Mouse (Mus musculus): ENCODE measurements around the gene Wdr18. TPM values are rescaled to one million over a fixed set of nuclear protein-coding genes. Genes with fewer than 3 reads are reported as not detected.

Wdr18 gene
- polyA plus RNA-seq, 1 experiment from 2014 or later = 50.3 TPM

GRCm38 (mm10) chr10:79974668-79975067 is 14.7 kb downstream of the Wdr18 start:
- ATAC-seq (ENCODE audit: low FRiP score, low TSS enrichment) (no peak), DNase-seq (ENCODE audit: low spot score) (no peak)
- Histone ChIP-seq H3K4me3 (ENCODE audit: low read depth, low read length) (no peak overlapping the region), H3K27me3 (ENCODE audit: control insufficient read depth, insufficient read depth, low read length) (no peaks in the 10 kb centered on the region), H3K4me2 (replicated peaks; ENCODE audit: low read depth) (no peak overlapping the region), H3K4me1 (replicated peaks; ENCODE audit: control insufficient read depth, insufficient read depth) (no peaks in the 10 kb centered on the region), H3K27ac (replicated peaks) (no peak overlapping the region), H3K9ac (ENCODE audit: low read length) (no peak overlapping the region), H3K9me3 (ENCODE audit: control insufficient read depth, low read length) (no peaks in the 10 kb centered on the region), H3K36me3 (ENCODE audit: control insufficient read depth, insufficient read depth, low read length) (peaks cover 34% of the 10 kb centered on the region)
- TF ChIP-seq CTCF (IDR thresholded peaks at IDR 0.05; ENCODE audit: low read depth) (no peak), EP300 (optimal IDR thresholded peaks at IDR 0.05) (no peak)
- 85% methylated on average over 8 of the region's 8 CpGs for WGBS

- Histone ChIP-seq H3K27me3 (ENCODE audit: control insufficient read depth, insufficient read depth, low read length) (no peaks in the 10 kb centered on the region), H3K36me3 (ENCODE audit: control insufficient read depth, insufficient read depth, low read length) (peaks cover 34% of the 10 kb centered on the region), H3K9ac (ENCODE audit: low read length) (no peak overlapping the region), H3K4me1 (replicated peaks; ENCODE audit: control insufficient read depth, insufficient read depth) (no peaks in the 10 kb centered on the region), H3K9me3 (ENCODE audit: control insufficient read depth, low read length) (no peaks in the 10 kb centered on the region), H3K4me2 (replicated peaks; ENCODE audit: low read depth) (no peak overlapping the region), H3K4me3 (ENCODE audit: low read depth, low read length) (no peak overlapping the region), H3K27ac (replicated peaks) (no peak overlapping the region)
- ATAC-seq (ENCODE audit: low FRiP score, low TSS enrichment) = no peak
- TF ChIP-seq EP300 (optimal IDR thresholded peaks at IDR 0.05) = no peak
- DNase-seq (ENCODE audit: low spot score) = no peak
- WGBS = 86% methylated on average over 27 of the region's 28 CpGs
Observed at GRCm38 (mm10) chr10:79976071-79976721, 16.2 kb downstream of the Wdr18 start.

- no peak for TF ChIP-seq EP300 (optimal IDR thresholded peaks at IDR 0.05)
- Histone ChIP-seq H3K27me3 (ENCODE audit: control insufficient read depth, insufficient read depth, low read length) (no peaks in the 10 kb centered on the region), H3K9me3 (ENCODE audit: control insufficient read depth, low read length) (no peaks in the 10 kb centered on the region), H3K4me1 (replicated peaks; ENCODE audit: control insufficient read depth, insufficient read depth) (no peaks in the 10 kb centered on the region), H3K36me3 (ENCODE audit: control insufficient read depth, insufficient read depth, low read length) (peaks cover 34% of the 10 kb centered on the region), H3K27ac (replicated peaks) (no peak overlapping the region), H3K4me3 (ENCODE audit: low read depth, low read length) (no peak overlapping the region), H3K9ac (ENCODE audit: low read length) (no peak overlapping the region), H3K4me2 (replicated peaks; ENCODE audit: low read depth) (no peak overlapping the region)
- DNase-seq (ENCODE audit: low spot score) (no peak), ATAC-seq (ENCODE audit: low FRiP score, low TSS enrichment) (no peak)
- 83% methylated on average over 20 of the region's 36 CpGs for WGBS
Observed at GRCm38 (mm10) chr10:79976722-79977107, 16.8 kb downstream of the Wdr18 start.

- no peak for ATAC-seq (ENCODE audit: low FRiP score, low TSS enrichment)
Observed at GRCm38 (mm10) chr10:79977324-79977723, 17.4 kb downstream of the Wdr18 start.

GRCm38 (mm10) chr10:79978061-79978460 is 18.1 kb downstream of the Wdr18 start:
- ATAC-seq (ENCODE audit: low FRiP score, low TSS enrichment) (no peak), DNase-seq (ENCODE audit: low spot score) (no peak)
- no peaks in the 10 kb centered on the region for H3K9me3 ChIP-seq (ENCODE audit: control insufficient read depth, low read length)
- H3K9ac ChIP-seq (ENCODE audit: low read length) = no peak overlapping the region; the same call in 1 of the 2 replicates
- no peak overlapping the region for H3K4me3 ChIP-seq (ENCODE audit: low read depth, low read length)
- H3K4me2 ChIP-seq (replicated peaks; ENCODE audit: low read depth) = no peak overlapping the region
- H3K4me1 ChIP-seq (replicated peaks; ENCODE audit: control insufficient read depth, insufficient read depth) = peaks cover under 1% of the 10 kb centered on the region; the same call in 1 of the 2 replicates
- H3K36me3 ChIP-seq (ENCODE audit: control insufficient read depth, insufficient read depth, low read length) = peaks cover 34% of the 10 kb centered on the region
- no peak overlapping the region for H3K27ac ChIP-seq (replicated peaks)
- TF ChIP-seq EP300 (optimal IDR thresholded peaks at IDR 0.05) (no peak), CTCF (IDR thresholded peaks at IDR 0.05; ENCODE audit: low read depth) (no peak)
- WGBS = 98% methylated on average over 18 of the region's 21 CpGs
- no peaks in the 10 kb centered on the region for H3K27me3 ChIP-seq (ENCODE audit: control insufficient read depth, insufficient read depth, low read length)

More at GRCm38 (mm10) chr10:79977324-79977723, 17.4 kb downstream of the Wdr18 start:
- H3K27ac ChIP-seq (replicated peaks) = no peak overlapping the region
- H3K9ac ChIP-seq (ENCODE audit: low read length) = no peak overlapping the region
- peaks cover 34% of the 10 kb centered on the region for H3K36me3 ChIP-seq (ENCODE audit: control insufficient read depth, insufficient read depth, low read length)
- 90% methylated on average over 23 of the region's 28 CpGs for WGBS
- no peaks in the 10 kb centered on the region for H3K9me3 ChIP-seq (ENCODE audit: control insufficient read depth, low read length)
- no peak for DNase-seq (ENCODE audit: low spot score)
- H3K4me1 ChIP-seq (replicated peaks; ENCODE audit: control insufficient read depth, insufficient read depth) = no peaks in the 10 kb centered on the region
- no peaks in the 10 kb centered on the region for H3K27me3 ChIP-seq (ENCODE audit: control insufficient read depth, insufficient read depth, low read length)
- no peak overlapping the region for H3K4me3 ChIP-seq (ENCODE audit: low read depth, low read length)
- no peak for TF ChIP-seq CTCF (IDR thresholded peaks at IDR 0.05; ENCODE audit: low read depth)
- no peak for TF ChIP-seq EP300 (optimal IDR thresholded peaks at IDR 0.05)
- H3K4me2 ChIP-seq (replicated peaks; ENCODE audit: low read depth) = no peak overlapping the region

- no peak overlapping the region for H3K27ac ChIP-seq (replicated peaks)
- TF ChIP-seq EP300 (optimal IDR thresholded peaks at IDR 0.05) (no peak), CTCF (IDR thresholded peaks at IDR 0.05; ENCODE audit: low read depth) (no peak)
- ATAC-seq (ENCODE audit: low FRiP score, low TSS enrichment) (no peak), DNase-seq (ENCODE audit: low spot score) (no peak)
- peaks cover 6% of the 10 kb centered on the region; the same call in 1 of the 2 replicates for H3K4me1 ChIP-seq (replicated peaks; ENCODE audit: control insufficient read depth, insufficient read depth)
- H3K4me2 ChIP-seq (replicated peaks; ENCODE audit: low read depth) = no peak overlapping the region
- peaks cover 34% of the 10 kb centered on the region for H3K36me3 ChIP-seq (ENCODE audit: control insufficient read depth, insufficient read depth, low read length)
- H3K9ac ChIP-seq (ENCODE audit: low read length) = no peak overlapping the region
- no peaks in the 10 kb centered on the region for H3K9me3 ChIP-seq (ENCODE audit: control insufficient read depth, low read length)
- no peak overlapping the region for H3K4me3 ChIP-seq (ENCODE audit: low read depth, low read length)
- H3K27me3 ChIP-seq (ENCODE audit: control insufficient read depth, insufficient read depth, low read length) = no peaks in the 10 kb centered on the region
- 91% methylated on average over 22 of the region's 22 CpGs for WGBS
Observed at GRCm38 (mm10) chr10:79979401-79980155, 19.6 kb downstream of the Wdr18 start.

Measured in stomach, postnatal 0 days (tissue).